Mouse (Mus musculus): ENCODE results near the gene Rnf217.

- no peak for TF ChIP-seq POLR2A (IDR thresholded peaks at IDR 0.05; ENCODE audit: insufficient read depth, low read depth, low read length)
- no peak for TF ChIP-seq CTCF (IDR thresholded peaks at IDR 0.05)
- TF ChIP-seq EP300 (IDR thresholded peaks at IDR 0.05; ENCODE audit: insufficient read depth, low read depth, low read length): no peak
These were observed 26.1 kb upstream of the Rnf217 start for GRCm38 (mm10) chr10:31635098-31635497.

Measured in heart, adult 2 months (tissue).